Mouse (Mus musculus) brain, embryonic 14.5 days (tissue): ENCODE data around the gene Nelfe.

Experiments used
- CTCF ChIP-seq: fragments of 200-500 bp; IDR thresholded peaks from 2 replicates; pipeline ENCODE4 v1.5.1; 2012; ENCODE audit warnings: inconsistent platforms, mild to moderate bottlenecking, moderate library complexity, borderline replicate concordance; ENCODE audit not compliant: insufficient read depth, insufficient read length; ENCODE audit errors: extremely low read depth
- POLR2A ChIP-seq: fragments of 200-500 bp; IDR thresholded peaks from 2 replicates; pipeline ENCODE4 v1.6.1; 2012; ENCODE audit warnings: mild to moderate bottlenecking, inconsistent platforms, borderline replicate concordance; ENCODE audit not compliant: poor library complexity, insufficient read depth, insufficient read length, severe bottlenecking; ENCODE audit errors: extremely low read depth

- TF ChIP-seq POLR2A (no peak), CTCF (no peak)
These were observed 43.1 kb downstream of the Nelfe start for GRCm38 (mm10) chr17:34893072-34893824.
